Mouse (Mus musculus): ENCODE measurements around the gene Tamm41.

The Tamm41 gene

DNA sequence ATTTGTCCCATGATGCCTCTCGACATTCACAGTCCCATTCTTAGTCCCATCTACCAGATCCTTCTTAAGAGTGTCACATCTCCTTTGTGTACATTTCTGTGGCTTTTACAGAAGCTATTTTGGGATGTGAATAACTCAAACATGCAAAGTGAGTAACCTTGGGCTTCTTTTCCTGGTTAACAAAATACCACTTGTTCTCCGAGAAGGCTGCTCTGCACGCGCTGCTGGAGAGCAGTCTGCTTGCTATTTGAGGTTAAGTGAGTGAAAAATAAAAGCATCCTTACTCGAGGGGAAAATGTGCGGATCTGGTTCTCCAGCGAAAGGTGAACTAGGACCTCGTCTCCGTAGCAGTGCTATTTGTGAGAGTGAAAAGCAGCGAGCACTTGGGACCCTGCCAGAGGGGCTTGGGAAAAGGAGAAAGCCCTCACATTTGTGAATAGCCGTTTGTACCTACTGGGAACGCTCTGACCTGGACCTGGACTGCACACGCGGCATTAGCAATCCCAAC is 10.1 kb downstream of the Tamm41 start:
- DNase-seq (ENCODE audit: low read depth, low spot score) = no peak

DNA sequence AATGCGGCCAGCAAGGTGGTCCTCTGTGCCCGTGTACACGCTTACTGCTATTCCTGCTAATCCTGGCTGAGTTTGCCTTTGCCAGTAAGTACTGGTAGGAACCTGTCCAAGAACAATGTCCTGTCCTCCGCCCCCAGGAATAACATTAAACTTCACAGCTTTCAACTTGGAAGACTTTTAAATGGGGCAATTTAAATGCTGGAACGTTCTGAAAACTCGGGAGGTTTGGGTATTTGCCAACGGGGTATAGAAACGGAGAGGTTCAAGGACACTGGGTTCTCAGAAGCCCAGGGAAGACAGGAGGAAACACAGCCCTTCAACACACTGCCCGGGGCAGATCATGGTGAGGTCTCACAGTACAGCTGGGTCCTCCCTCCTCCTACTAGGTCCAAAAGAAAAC is 14.8 kb downstream of the Tamm41 start:
- DNase-seq (ENCODE audit: low read depth, low spot score) = no peak

DNA sequence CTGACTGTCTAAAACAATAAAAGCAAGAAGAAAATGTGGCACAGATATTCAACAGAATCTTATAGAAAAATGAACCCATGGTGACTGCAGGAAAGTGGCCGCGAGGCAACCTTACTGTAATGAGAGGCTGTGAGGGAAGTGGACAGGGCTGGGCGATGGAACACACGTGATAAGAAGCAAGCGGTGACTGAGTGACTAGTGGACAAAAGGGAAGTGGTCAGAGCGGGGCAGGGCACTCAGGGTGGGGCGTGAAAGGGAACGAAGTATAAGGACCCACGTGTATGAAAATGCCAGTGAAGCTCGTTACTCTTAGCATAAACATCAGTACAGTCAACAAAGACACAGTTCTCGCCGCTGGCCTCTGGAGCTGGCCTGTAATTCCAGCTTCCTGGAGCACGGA is 22.2 kb downstream of the Tamm41 start:
- no peak for DNase-seq (ENCODE audit: low read depth, low spot score)

DNA sequence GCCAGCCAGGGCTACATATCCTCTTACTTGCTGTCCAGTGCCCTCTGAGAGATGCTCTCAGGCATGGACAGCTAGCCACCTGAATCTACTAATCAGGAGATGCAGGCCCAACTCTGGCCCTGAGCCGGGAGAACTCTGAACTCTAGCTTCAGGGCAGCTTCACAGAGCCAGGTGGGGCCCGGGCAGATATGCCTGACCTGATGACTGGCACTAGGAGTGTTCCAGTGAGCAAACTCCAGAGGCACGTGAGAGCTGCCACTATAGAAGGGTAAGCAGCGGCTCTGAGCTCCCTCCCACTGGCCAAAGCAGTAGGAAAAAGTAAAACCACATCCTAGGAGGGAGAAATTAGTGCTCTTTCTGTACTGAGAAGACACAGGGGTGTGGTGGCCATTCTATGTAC is 24.1 kb downstream of the Tamm41 start:
- no peak for DNase-seq (ENCODE audit: low read depth, low spot score)

DNA sequence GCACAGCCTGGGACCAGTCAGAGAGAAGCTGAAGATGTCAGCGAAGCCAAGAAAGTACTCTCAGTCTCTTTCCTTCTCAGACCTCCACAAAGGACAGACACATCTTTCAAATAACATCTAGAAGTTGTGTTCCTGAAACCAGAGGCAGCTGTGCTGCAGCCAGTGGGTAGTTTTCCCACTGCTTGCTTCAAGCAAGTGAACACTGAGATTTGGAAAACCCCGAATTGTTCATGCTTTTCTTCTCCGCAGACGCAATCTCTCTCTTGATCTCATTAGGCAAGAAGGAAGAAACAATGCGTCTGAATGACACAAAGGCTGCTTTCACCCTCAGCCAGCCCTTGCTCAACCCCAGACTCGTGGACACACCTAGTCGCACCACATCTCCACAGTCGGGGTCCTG is 25.9 kb downstream of the Tamm41 start:
- no peak for DNase-seq (ENCODE audit: low read depth, low spot score)

DNA sequence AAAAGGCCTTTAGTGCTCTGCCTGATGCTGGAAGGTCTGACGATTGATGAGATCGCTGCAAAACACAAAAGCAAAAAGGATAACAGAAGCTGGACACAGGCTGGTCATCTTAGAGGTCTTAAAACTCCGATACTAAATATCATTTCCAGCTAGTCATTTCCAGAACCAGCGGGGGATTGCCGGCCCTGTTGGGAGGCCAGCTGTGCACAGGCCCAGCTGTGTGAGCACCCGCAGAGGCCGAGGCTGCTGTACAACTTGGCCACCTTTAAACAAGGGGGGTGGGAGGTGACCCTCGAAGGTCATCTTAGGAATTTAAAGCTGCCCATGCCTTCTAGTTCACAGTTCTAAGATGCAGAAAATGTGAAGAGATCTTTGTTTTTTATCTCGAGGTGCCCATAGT is 26.9 kb downstream of the Tamm41 start:
- no peak for DNase-seq (ENCODE audit: low read depth, low spot score)

DNA sequence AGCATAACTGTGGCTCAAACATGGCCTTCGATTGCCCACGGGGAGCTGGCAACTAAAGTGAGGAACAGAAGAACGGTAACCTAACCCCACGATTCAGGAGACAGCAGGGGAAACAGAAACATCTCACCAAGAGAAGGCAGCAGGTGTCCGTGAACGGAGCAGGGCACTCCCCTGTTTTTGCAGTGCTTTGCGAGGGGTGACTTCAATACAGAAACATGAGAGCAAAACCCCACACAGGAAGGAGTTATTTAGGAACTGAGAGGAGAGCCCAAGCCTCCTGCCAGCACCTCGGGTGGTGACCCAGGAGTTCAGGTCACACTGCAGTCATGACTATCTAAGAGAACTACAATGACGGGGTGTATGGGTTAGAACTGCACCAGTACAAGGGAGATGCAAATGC is 27.4 kb downstream of the Tamm41 start:
- DNase-seq (ENCODE audit: low read depth, low spot score) = no peak

DNA sequence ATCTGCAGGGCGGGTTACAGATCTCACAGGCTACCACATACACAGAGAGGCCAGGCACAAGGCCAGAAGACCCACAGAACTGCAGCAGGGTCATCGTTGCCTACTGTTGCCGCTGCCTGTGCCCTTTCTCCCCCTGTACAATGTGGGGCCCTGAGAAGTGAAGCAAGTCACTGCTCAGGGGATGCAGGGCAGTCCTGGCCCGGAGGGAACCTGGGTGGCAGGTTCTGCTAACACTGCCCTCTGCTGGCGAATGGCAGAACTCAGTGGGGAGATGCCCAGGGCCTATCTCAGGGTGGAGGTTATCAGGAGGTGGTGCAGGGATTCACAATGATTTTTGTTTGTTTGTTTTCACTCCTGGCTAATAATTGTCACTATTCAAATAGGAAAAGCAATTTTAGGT is 29.9 kb downstream of the Tamm41 start:
- DNase-seq (ENCODE audit: low read depth, low spot score) = peak; percentile 40

DNA sequence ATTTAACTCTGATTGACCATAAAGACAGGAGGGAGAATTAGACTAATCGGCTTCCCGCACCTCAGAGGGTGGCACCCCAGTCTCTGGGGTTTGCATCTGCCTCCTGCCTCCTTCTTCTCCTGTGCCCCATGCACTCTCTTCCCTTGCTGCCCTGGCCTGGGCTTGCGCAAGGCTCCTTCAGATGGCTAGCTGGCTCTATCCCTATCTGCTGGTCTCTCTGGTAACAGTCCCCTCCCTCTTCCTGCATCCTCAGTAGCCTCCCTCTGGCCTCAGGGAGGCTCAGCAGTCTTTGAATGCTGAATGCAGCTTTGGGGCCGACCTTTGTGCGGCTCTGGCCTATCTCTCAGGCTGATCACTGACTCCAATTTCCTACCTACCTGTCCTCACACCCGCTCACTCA is 30.7 kb downstream of the Tamm41 start:
- no peak for DNase-seq (ENCODE audit: low read depth, low spot score)

DNA sequence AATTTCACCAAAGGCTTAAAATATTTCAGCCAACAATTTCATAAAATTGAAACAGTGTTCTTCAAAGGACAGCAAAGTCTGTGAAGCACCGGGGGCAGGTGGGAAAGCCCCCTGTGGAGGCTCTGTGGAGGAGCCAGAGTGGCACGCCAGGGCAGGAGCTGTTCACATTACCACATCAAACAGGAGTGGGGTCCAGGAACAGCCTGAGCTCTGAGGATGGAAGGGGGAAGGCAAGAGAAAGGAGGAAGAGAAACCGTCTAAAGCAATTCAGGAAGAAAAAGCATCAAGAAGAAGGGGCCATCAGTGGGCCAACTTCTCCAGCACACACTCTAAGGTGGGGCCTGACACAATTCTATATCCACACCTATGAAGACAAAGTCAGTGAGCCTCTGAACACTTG is 31.6 kb downstream of the Tamm41 start:
- no peak for DNase-seq (ENCODE audit: low read depth, low spot score)

DNA sequence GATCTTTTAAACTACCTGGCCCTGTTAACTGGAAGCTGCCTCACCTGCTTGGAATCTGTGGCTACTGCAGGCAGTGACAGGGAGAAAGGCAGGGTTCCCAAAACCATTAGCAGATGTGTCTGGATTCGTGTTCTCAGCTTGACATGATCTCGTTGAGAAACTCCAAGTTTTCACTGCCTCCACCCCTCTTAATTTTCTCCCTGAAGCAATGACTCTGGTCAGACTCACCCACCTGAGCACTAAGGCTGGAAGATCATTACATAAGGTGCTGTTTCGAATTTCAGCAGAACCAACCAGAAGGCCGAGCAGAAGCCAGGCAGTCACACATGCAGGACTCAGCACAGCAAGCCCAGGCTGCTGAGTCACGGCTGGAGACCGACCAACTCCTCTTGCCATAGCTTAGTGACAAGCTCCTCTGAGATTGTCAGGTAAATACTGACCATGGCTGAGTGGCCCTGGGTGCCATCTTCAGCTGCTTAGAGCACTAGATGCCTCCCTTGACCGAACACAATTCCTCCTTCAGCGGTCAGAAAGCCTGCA is 32.3 kb downstream of the Tamm41 start:
- DNase-seq (ENCODE audit: low read depth, low spot score) = no peak

DNA sequence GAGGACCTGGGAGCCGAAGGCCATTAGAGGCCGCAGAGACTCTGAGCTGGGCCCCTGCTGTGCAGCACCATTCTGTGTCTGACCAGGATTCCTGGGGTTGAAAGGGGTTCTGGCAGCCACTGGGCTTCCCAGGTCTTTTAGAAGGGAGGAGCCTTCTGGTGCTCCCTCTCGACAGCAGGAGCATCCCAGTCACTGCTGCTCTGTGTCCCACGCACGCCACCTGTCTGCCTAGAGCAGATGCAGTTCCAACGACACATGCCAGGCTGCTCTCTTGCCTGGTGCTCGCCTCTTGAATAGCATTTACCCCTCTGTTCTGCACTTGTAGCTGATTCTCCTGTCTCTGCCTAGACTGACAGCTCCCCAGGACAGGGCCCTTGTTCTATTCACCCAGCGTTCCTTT is 33.0 kb downstream of the Tamm41 start:
- no peak for DNase-seq (ENCODE audit: low read depth, low spot score)

DNA sequence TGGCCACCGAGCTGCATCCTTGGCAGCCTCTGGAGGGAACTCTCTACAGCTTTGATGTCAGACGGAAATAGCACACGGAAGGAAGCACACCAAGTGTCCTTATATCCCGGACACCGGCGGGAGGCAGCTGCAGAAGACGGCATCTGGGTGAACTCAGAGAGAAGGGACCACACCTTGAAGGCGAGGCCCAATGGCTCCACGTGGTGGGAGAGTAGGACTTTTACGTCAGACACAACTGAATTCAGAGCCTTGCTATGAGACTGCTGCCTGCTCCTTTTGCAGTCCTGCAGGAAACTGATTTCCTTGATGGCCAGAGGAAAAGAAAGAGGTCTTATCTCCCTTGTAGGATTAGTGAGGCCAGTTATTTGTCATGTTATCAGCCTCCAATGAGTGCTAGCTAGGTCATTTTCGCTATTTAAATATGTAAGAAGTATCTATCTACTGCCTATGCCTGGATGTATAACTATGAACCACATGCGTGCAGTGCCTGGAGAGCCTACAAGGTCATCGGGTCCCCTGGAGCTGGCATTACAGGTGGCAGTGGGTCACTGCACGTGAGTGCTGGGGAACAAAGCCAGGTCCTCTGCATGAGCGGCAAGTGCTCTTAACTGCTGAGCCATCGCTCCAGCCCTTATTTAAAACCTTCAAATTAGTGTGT is 39.2 kb downstream of the Tamm41 start:
- DNase-seq (ENCODE audit: low read depth, low spot score) = no peak

DNA sequence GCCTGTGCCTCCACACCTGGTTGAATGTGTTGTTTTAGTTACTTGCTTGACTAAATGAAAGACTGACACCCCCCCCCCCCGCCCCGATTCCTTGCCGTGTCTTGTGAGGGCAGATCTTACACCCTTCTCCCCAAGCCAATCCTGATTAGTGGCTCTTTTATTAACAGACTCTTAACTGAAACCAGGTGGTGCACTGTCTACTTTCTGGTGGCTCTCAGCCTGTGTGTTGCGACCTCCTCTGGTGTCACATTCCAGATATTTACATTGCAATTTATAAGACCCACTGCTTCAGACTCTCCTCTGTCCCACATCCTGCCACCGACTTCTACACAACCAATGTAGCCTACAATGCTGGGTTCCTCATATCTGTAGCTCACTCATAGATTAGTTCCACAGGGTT is 40.2 kb downstream of the Tamm41 start:
- DNase-seq (ENCODE audit: low read depth, low spot score) = no peak

DNA sequence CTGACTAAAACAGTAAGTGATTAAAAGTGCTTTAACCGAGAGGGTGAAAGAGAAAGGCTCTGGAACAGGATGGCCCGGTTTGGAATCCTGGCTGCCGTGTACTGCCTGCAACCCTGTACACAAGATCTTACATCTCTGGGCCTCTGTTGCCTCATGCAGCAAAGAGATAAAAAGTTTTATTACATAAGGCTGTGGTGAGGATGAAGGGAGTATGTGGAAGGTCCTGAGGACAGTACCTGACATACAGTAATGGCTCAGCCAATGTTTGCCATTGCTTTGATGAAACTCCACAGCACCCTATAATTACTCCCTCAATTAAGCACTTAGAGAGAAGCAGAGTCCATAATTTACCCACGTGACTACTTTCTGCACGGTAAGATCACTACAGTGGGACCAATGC is 40.8 kb downstream of the Tamm41 start:
- DNase-seq (ENCODE audit: low read depth, low spot score) = no peak

DNA sequence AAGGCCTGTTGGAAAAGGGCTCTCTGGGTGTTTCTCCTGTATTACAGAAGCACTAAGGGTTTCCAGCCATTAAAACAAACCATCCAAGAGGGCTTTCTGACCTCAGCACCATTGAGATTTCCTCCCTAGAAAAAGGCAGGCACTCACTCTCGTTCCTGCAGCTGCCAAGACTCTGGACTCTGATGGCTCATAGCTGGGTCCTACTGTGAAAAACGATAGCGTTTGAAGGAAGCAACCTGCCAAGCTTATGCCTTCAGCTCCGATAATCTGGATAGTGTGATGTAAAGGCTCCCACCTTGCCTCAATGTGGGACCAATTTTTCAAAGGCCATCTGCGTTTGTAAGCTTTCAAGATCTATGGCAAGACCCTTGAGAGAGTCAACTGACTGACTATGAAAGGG is 43.6 kb downstream of the Tamm41 start:
- no peak for DNase-seq (ENCODE audit: low read depth, low spot score)

DNA sequence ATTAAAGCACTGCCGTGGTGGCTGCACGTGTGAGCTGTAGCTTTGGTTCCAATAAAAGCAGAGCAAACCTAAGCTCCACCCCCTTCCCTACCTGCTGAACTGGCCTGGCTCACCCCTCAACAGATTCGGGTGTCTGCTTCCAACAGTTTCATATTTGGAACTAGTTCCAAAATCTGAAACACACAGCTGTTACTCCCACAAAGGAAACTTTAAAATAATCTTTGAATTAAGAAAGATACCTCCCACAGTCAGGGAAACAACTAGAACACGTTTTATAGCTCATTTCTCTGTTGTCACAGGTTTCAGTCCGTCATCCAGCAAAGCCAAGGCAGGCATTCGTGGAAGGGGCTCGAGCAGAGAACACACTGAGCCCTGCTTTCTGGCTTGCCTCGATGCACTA is 44.0 kb downstream of the Tamm41 start:
- no peak for DNase-seq (ENCODE audit: low read depth, low spot score)

DNA sequence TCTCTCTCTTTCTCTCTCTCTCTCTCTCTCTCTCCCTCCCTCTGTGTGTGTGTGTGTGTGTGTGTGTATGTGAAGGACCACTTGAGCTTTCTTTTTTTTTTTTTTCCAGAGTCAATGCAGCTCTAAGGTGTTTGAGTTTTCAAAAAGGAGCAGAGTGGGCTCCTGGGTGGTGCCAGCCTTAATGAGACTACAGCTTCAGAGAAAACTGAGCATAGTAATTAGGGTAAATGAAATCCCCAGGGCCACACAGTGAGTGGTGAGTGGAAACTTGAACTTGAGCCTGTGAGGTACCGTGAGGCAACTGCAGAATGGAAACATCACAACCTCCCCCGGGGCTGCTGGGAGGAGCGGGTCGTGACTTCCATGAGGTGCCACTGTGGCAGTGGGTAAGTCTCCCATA is 45.8 kb downstream of the Tamm41 start:
- DNase-seq (ENCODE audit: low read depth, low spot score) = no peak

DNA sequence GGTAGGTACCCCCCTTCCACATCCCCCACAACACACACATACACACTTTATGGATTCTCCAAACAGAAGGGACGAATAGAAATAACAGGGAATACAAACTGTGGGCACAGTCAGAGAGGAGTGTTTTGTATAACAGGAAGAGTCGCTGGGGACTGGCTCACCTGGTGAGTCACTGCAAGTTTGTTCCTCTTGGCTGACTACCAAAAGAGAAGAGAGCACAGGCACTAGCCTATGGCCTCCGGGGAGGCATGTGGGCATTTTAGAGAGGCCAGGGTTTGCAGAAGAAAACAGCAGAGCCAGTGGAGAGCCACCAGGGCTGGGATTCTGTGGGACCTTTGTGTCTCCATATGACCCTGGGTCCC is 49.1 kb downstream of the Tamm41 start:
- DNase-seq (ENCODE audit: low read depth, low spot score) = no peak

DNA sequence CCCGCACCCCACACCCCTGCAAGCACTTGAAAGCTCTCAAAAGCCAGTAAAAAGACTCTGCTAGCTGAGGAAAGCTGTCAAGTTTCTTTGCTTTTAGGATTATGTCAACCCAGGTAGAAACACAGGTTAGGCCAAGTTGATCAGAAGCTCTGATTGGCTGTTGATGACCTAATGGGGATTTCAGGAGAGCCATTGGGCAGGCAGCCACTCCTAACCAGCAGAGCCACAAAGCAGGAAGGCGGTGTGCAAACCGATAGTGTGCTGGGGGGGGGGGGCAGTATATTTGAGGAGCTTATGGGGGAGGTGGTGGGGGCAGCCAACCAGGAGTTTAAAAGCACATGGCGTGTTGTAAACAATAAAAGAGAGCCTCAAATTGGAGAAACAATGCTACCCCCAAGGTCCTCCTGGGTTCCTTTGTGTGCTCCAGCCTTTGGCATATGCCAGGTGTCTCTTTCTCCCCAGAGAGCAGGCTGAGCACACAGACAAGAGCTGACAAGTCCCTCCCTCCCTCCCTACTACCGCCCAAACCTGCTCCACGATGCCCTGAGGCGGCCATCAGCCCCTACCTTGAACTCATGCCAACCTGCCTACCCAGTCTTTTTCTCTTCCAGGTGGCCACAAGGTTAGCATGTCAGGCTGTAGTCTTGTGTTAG is 49.6 kb downstream of the Tamm41 start:
- DNase-seq (ENCODE audit: low read depth, low spot score) = no peak

DNA sequence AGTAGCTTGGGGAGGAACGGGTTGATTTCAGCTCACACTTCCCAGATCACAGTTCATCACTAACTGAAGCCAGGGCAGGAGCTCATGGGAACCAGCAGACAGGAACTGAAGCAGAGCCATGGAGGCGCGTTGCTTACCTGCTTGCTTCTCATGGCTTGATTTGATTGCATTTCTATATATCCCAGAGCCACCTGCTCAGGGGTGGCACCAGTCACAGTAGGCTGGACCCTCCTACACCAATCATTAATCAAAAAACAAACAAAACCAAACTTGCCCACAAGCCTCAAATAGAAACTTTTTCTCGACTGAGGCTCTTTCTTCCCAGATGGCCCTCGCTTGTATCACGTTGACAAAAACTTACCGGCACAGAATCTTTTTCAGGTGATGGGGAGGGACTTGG is 55.0 kb downstream of the Tamm41 start:
- no peak for DNase-seq (ENCODE audit: low read depth, low spot score)

DNA sequence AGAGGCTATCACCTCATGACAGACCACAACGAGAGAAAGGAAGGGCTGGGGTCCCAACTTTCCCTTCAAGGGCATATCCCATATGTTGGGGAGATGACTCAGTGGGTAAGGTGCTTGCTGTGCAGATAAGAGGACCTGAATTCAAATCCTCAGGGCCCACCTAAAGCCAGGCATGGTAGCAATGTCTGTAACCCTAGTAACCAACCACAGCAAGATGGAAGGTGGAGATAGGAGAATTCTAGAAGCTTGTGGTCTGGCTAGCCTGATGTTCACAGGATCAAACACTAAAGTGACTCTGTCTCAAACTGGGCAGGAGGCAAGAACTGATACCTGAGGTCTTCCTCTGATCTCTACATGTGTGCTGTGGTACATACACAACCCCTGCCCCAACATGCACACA is 58.0 kb downstream of the Tamm41 start:
- no peak for DNase-seq (ENCODE audit: low read depth, low spot score)

DNA sequence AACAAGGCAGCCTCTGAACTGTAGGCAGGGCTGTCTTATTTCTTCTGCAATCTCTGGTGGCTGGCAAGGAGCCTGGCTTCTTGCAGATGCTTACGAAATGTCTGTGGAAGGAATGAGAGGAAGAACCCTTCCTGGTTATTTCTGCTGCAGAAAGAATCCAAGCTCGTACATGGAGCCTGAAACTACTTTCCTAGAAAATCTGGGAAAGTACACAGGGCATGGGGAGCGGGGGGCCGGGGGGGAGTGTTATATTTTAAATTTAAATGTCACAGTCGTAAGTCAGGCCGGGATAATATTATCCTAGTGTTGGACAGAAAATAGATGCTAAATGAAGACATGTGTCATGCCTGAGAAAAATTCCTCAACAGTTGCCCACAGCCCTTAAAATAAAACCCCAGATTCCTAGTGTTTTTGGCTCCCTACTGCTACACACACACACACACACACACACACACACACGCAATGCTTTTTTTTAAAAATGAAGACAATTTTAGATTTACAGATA is 60.7 kb downstream of the Tamm41 start:
- DNase-seq (ENCODE audit: low read depth, low spot score) = no peak
